Mouse (Mus musculus) mouse trophoblast stem cell (cell line): Measurements from ENCODE around the gene Vmn2r55.
"Not testable (repeated sequence)": the region's sequence is repeated elsewhere in the genome, so short reads cannot be mapped to it uniquely, and the experiment has no call there.

Experiments
- in situ Hi-C, 2 experiments: fragments of 300-500 bp; cut with MseI, MboI; formaldehyde crosslinking; loops; 2 replicates in 1 of 2; 3 replicates in 1 of 2; pipeline ENCODE4 v1.15.1; 2025

The Vmn2r55 gene

GRCm38 (mm10) chr7:12684903-12685302, at the start of gene Vmn2r55:
TSS of gene Vmn2r55 (minus strand) at chr7:12685003.
- in situ Hi-C loops, result not testable (repeated sequence)

DNA sequence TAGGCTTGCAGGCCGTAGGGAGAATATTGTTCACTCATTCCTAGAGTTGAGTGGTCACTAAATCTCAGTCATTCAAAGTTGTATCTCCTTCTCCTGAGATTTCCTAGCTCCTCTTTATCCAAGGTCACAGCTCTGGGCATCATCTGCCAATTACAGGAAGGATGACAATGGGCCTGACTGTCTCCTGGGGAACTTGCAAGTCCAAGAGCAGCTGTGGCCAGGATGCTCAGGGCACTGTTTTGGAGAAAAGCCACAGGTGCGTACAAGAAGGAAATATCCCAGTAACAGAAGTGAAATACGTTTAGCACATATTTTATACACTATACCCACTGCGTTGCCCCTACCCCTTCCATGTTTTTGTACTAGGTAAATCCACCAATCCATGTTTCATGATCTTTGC, 44.6 kb downstream of the Vmn2r55 start, which contains the start of gene Vmn2r54:
Gene Vmn2r54 (minus strand): TSS at position 101 of the 400 bp plus-strand sequence.
- in situ Hi-C loops, result not testable (repeated sequence)

DNA sequence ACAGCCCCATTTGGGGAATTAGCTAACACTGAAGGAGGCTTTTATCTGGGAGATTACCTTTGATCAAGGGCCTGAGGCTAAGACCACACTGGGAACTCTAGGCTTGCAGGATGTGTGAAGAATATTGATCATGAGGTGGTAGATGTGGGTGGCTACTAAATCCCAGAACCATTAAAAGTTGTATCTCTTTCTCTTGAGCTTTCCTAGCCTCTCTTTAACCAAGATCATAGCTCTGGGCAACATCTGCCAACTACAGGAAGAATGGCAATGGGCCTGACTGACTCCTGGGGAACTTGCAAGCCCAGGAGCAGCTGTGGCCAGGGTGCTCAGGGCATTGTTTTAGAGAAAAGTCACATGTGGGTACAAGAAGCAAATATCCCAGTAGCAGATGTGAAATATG, 76.1 kb downstream of the Vmn2r55 start, which contains the start of gene Vmn2r53:
Gene Vmn2r53 (minus strand): TSS at position 101 of the 400 bp plus-strand sequence.
- in situ Hi-C loops, result no loop called here
